In the genomic region with DNA sequence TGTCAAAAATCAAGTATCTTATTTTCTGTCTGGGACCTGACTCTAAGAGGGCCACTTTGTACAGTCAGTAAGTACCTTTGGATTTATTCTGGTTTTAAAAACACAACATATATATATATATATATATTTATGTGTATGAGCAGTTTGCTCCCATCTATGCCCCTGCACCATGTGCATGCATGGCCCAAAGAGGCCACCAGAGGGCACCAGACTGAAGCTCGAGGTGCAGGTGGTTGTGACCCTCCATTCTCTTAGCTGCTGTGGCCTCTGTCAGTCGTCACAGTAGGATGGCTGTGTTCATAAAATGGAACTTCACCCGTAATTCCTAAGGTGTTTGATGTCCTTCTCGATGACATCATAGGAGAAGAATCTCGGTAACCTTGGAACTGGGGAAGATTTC, we compare ENCODE assay signal across 9 mouse cellular contexts. TPM values are rescaled to one million over a fixed set of nuclear protein-coding genes. Genes with fewer than 3 reads are reported as not detected.
DNase-seq lines count a peak whose midpoint lies in the region; ATAC-seq and TF ChIP-seq lines count a peak whose summit lies in the region.
"Had no signal": no experiment of that assay in that cellular context is flagged by ENCODE, and none has a peak within 500 bp of the region (broad histone marks: within the 10 kb centered on the region; RNA-seq: fewer than 3 reads in every experiment).

No protein-coding gene starts in this region.

- TF ChIP-seq EP300 in heart, adult 2 months (IDR thresholded peaks at IDR 0.05; ENCODE audit: insufficient read depth, low read depth, low read length): no peak

- no peaks in the 10 kb centered on the region for H3K27me3 ChIP-seq in forebrain, embryonic 10.5 days (ENCODE audit: poor library complexity, severe bottlenecking)
- no peaks in the 10 kb centered on the region for H3K27me3 ChIP-seq in forebrain, embryonic 16.5 days (replicated peaks; ENCODE audit: control insufficient read depth, insufficient read depth, low read length)
- no peaks in the 10 kb centered on the region for H3K27me3 ChIP-seq in heart, adult 2 months (ENCODE audit: control insufficient read depth, insufficient read depth, low read length)
- H3K27me3 ChIP-seq: lung, embryonic 15.5 days had no signal

- intact Hi-C loops in heart, adult 2 months (cut with DNase I): loop anchor here (5.0 kb wide), 1 partner anchor 127 kb away; no protein-coding TSS in a partner anchor

- H3K36me3 ChIP-seq in forebrain, embryonic 10.5 days (replicated peaks): peaks cover 27% of the 10 kb centered on the region
- H3K36me3 ChIP-seq in forebrain, embryonic 16.5 days (ENCODE audit: control insufficient read depth, insufficient read depth): no peaks in the 10 kb centered on the region
- H3K36me3 ChIP-seq in heart, adult 2 months (ENCODE audit: control insufficient read depth, insufficient read depth, low read length): no peaks in the 10 kb centered on the region
- H3K36me3 ChIP-seq: lung, embryonic 15.5 days had no signal

- no peak overlapping the region for H3K4me2 ChIP-seq in forebrain, embryonic 16.5 days (ENCODE audit: low read length)
- H3K4me2 ChIP-seq: lung, embryonic 15.5 days had no signal

- H3K4me1 ChIP-seq in forebrain, embryonic 10.5 days: no peaks in the 10 kb centered on the region
- no peaks in the 10 kb centered on the region for H3K4me1 ChIP-seq in forebrain, embryonic 16.5 days (replicated peaks; ENCODE audit: control insufficient read depth, insufficient read depth, low read length)
- H3K4me1 ChIP-seq in heart, adult 2 months (ENCODE audit: control insufficient read depth, insufficient read depth, low read length): peaks cover 2% of the 10 kb centered on the region; the same call in 1 of the 2 replicates
- H3K4me1 ChIP-seq: lung, embryonic 15.5 days had no signal

- no peak; the same call in none of the 2 replicates for TF ChIP-seq CTCF in heart, adult 2 months (IDR thresholded peaks at IDR 0.05)

- DNase-seq in forebrain, embryonic 10.5 days (ENCODE audit: extremely low spot score, low spot score): peak; percentile 77
- DNase-seq in WW6 (ENCODE audit: low read depth, low spot score): peak; percentile 55
- DNase-seq in heart, adult 2 months: peak; percentile 77 to 85
- DNase-seq in kidney, postnatal 14 days: peak; percentile 83
- DNase-seq in lung, postnatal 4 days: peak; percentile 80 to 85
- peak; percentile 75 for DNase-seq in spleen, adult 12 weeks (ENCODE audit: low spot score)

- no peak overlapping the region for H3K27ac ChIP-seq in forebrain, embryonic 10.5 days
- H3K27ac ChIP-seq in forebrain, embryonic 16.5 days (ENCODE audit: low read length): no peak overlapping the region
- no peak overlapping the region for H3K27ac ChIP-seq in heart, adult 2 months
- H3K27ac ChIP-seq: lung, embryonic 15.5 days had no signal

- H3K9me3 ChIP-seq in forebrain, embryonic 10.5 days: no peaks in the 10 kb centered on the region
- no peaks in the 10 kb centered on the region for H3K9me3 ChIP-seq in forebrain, embryonic 16.5 days (ENCODE audit: control insufficient read depth, low read length)
- H3K9me3 ChIP-seq: lung, embryonic 15.5 days had no signal

- H3K79me2 ChIP-seq in heart, adult 2 months (replicated peaks; ENCODE audit: control insufficient read depth, insufficient read depth, low read length): no peaks in the 10 kb centered on the region

- H3K4me3 ChIP-seq in forebrain, embryonic 10.5 days: no peak overlapping the region
- no peak overlapping the region for H3K4me3 ChIP-seq in forebrain, embryonic 16.5 days (replicated peaks; ENCODE audit: low read length)
- no peak overlapping the region for H3K4me3 ChIP-seq in heart, adult 2 months
- H3K4me3 ChIP-seq: lung, embryonic 15.5 days had no signal

- H3K9ac ChIP-seq in forebrain, embryonic 16.5 days (replicated peaks; ENCODE audit: low read depth, low read length): no peak overlapping the region
- H3K9ac ChIP-seq in heart, adult 2 months (ENCODE audit: low read depth, low read length): no peak overlapping the region
- H3K9ac ChIP-seq: lung, embryonic 15.5 days had no signal

- no peak for ATAC-seq in forebrain, embryonic 16.5 days
- peak; percentile 98 for ATAC-seq in common myeloid progenitor, adult 5-6 weeks (replicated peaks; ENCODE audit: low read depth, poor library complexity, severe bottlenecking)

- TF ChIP-seq POLR2A in heart, adult 2 months (IDR thresholded peaks at IDR 0.05; ENCODE audit: insufficient read depth, low read depth, low read length): no peak

- 23% methylated on average over 5 of the region's 5 CpGs for WGBS in forebrain, embryonic 10.5 days
- WGBS in forebrain, embryonic 16.5 days: 20% methylated on average over 5 of the region's 5 CpGs
- 21% methylated on average over 5 of the region's 5 CpGs for WGBS in heart, adult 2 months

RNA-seq across cellular contexts. Expression of a gene that starts 16.9 kb away (rescaled TPM):
- polyA plus RNA-seq in forebrain, embryonic 10.5 days (2016; fragmentation: Nextera tagmentation; extraction: Ambion mirVana): 32.5 TPM in 2 replicates
- polyA plus RNA-seq in forebrain, embryonic 16.5 days (2015; fragmentation: Nextera tagmentation; extraction: Ambion mirVana): 38.2 and 43.6 TPM in 2 replicates
- total RNA-seq in common myeloid progenitor, adult 5-6 weeks (2017): 55.6 and 56.0 TPM in 2 replicates
- 10 to 100 TPM; 41.4 to 44.0 TPM for total RNA-seq in heart, adult 2 months (2021)
- 30.9 and 39.6 TPM in 2 replicates for polyA plus RNA-seq in heart, adult 2 months (2012; rRNA removed)

RNA-seq across cellular contexts. Expression of a gene that starts 59.9 kb away (rescaled TPM):
- polyA plus RNA-seq in forebrain, embryonic 10.5 days (2016; fragmentation: Nextera tagmentation; extraction: Ambion mirVana): 22.8 and 25.9 TPM in 2 replicates
- polyA plus RNA-seq in forebrain, embryonic 16.5 days (2015; fragmentation: Nextera tagmentation; extraction: Ambion mirVana): 28.4 and 33.7 TPM in 2 replicates
- total RNA-seq in common myeloid progenitor, adult 5-6 weeks (2017): 9.1 and 11.9 TPM in 2 replicates
- 1 to 10 TPM; 1.6 to 1.8 TPM for total RNA-seq in heart, adult 2 months (2021)
- 3.0 and 3.5 TPM in 2 replicates for polyA plus RNA-seq in heart, adult 2 months (2012; rRNA removed)
